Mouse (Mus musculus): ENCODE measurements around the gene Tpgs1.
"Not testable (repeated sequence)": the region's sequence is repeated elsewhere in the genome, so short reads cannot be mapped to it uniquely, and the experiment has no call there.

The Tpgs1 gene

DNA sequence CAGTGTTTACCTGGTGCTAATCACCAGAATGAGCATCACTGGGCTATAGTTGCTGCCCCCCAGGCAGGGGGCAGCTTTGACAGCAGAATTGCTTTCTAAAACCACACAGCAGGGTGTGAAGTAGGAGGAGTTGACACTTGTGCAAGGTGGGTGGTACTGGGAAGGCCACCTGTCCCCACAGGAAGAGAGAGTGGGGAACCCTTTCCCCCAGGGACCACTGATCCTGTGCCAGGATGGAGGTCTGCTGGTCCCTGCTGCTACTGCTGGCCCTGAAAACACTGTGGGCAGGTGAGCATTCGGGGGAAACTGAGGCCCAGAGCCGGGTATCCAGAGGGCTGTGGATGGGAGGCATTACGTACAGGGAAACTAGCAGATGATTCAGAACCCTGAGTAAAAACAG lies 20.0 kb downstream of the Tpgs1 start:
- in situ Hi-C loops (cut with MboI; ENCODE audit: low sequenced_read_pairs), result no loop called here

DNA sequence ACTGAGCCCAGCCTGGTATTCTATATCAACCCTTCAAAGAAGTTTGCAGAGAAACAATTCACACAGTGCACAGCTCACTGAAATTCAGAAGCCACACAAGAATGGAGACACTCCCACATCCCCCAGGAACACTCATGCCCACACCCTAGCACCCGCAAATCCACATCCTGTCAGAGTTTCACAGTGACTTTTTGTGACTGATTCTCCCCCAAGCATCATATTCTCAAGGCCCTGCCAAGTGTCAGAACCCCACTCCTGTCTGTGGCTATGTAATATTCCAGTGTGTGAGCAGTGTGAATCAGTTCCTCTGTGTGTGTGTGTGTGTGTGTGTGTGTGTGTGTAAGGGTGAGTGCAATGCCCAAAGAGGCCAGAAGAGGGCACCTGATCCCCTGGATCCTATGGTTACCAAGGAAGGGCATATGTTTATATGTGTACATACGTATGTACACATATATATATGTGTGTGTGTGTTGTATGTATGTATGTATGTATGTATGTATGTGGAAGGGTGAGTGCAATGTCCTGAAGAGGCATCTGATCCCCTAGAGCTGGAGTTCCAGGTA lies 22.9 kb downstream of the Tpgs1 start:
- in situ Hi-C loops (cut with MboI; ENCODE audit: low sequenced_read_pairs), result no loop called here

DNA sequence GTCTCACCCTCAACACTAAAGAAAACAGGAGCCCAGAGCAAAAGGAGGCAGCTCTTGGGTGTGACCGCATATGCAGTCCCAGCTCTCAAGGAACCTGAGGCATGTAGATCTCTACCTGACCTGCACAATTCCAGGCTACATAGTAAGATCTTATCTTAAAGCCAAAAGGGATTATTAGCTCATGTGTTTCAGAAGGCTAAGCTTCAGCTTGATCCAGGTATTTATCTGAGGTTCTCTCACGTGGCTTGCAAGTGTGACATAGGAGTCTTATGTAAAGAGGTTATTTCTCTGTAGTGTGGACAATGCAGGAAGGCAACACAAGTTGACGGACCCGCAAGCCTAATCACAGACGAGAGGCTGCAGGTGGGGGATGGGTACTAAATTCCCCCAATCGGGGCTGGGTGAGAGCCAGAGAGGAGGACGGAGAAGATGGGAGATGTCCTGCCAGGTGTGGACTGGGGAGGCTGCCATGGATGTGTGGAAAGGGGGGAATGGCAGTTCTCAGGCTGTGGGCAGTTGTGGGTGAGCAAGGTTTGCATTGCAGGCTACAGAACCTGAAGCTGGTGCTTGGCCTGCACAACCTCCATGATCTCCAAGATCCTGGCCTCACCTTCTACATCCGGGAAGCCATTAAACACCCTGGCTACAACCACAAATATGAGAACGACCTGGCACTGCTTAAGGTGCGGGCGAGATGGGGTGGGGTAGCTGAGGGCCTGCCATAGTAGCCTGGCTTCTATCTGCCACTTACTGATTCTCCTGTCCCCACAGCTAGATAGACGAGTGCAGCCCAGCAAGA lies 24.6 kb downstream of the Tpgs1 start:
- in situ Hi-C loops (cut with MboI; ENCODE audit: low sequenced_read_pairs), result no loop called here

DNA sequence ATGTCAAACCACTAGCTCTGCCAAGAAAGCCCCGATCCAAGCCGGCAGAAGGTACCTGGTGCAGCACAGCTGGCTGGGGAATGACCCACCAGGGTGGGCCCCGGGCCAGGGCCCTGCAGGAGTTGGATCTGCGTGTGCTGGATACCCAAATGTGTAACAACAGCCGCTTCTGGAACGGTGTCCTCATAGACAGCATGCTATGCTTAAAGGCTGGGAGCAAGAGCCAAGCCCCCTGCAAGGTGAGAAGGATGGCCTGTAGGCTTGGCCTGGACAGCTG lies 25.1 kb downstream of the Tpgs1 start:
- in situ Hi-C loops (cut with MboI; ENCODE audit: low sequenced_read_pairs), result no loop called here

DNA sequence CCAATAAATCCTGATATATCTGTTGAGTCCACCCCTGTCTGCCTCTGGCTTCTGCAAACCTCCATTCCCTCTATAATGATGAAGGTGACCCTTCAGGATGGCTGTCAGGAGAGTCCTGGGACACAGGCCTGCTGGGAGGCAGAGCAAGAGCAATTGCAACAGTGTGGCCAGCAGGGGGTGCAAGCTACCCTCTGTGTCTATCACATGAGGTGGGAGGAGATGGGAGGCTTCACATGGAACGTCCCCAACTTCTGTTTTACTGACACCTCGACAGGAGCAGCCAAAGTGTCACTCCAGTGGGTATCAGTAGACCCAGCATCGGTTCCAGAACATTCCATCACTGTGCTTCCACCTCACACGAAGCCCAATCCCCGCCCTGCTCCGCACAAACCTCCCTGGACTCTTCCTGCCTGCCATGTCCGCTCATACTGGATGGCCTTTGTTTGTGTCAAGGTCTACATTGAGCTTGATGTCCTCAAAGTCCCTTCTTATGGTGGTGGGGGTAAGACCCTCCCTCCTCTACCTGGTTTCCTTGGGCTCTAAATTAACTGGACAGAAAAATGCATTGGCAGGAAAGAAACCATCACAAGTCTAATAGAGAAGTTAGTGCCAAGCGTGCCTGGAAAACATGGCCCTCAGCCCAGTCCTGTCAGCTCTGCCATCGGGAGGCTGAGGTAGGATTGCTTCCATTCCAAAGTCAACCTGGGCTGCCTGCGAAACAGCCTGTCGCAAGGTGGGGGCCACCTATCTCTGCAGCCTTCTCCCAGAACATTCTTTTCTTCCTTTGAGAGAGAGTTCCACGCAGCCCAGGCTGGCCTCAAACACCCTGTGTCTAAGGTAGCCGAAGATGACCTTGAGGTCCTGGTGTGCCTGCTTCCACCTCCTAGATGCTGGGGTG lies 26.3 kb downstream of the Tpgs1 start:
- in situ Hi-C loops (cut with MboI; ENCODE audit: low sequenced_read_pairs), result no loop called here

DNA sequence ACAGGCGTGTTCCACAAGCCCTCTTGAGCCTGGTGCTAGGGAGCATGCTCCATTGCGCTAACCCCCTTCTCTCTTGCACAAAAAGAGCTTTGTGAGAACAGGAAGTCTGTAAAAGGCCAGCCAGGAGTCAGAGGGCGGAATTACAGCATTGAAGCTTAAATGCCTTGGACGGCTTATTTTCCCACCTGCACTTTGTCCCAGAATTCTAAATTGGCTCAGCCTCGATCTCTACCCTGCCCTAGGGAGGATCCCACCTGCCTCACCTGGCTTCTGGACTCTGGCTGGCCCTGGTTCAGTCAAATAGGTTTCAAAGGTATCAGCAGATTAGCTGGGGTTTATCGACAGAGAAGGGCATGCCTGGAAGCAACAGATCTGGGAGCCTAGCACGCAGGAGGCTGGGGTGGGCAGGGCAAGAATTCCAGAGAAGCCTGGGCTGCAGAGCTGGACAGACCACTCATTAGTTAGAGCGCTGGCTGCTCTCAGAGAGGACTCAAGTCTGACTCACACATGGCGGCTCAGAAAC lies 27.0 kb downstream of the Tpgs1 start:
- in situ Hi-C loops (cut with MboI; ENCODE audit: low sequenced_read_pairs), result no loop called here

DNA sequence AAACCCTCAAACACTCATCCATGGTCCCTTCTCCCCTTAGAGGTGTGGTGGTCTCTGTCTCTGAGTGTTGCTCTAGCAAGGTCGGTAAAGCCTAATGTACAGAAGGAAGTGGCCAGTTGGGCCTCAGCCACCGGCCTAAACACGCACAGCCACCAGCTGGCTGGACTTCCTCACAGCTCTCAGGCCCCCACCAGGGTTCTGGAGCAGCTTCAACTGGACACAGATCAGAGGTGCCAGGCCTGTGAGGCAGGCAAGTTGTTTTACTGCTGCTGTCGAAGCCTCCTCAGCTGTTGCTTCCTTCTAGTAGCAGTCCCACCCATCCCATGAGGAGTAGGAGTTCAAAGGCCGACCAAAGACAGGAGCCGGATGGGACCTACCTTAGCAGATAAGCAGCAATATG lies 28.7 kb downstream of the Tpgs1 start:
- in situ Hi-C loops (cut with MboI; ENCODE audit: low sequenced_read_pairs), result no loop called here

DNA sequence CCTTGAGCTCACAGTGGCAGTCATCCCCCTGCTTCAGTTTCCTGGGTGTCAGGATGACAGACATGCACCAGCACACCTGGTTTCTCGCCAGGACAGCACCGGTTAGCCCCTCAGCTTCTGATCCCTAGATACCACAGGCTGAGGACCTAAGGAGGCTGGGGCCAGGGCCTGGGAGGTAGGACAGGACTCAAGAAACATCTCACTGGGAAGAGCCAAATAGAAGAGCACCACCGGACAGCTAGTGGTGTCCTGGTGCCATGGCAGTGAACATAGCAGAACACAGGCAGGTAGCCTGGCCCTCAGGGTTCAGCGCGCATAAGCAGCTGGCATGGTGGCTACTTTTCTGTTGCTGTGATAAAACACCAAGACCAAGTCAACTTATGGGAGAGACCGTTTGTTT lies 29.3 kb downstream of the Tpgs1 start:
- in situ Hi-C loops (cut with MboI; ENCODE audit: low sequenced_read_pairs), result no loop called here

DNA sequence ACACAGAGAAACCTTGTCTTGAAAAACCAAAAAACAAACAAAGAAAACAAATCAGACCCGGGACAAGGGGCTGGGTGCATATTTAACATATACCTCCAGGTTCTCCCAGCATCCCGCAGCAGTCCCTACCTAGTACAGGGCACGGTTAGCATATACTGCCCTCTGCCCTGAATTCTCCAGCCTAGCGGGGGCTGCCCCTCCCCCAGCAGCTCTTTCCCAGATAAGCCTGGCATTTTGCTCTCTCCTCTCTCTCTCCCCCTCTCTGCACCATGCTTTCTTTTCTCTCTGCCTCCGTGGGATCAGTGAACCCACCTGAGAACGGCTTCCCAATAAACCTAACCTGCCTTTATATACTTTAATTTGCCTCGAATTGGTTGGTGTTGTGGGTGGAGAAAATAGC lies 31.5 kb downstream of the Tpgs1 start:
- in situ Hi-C loops (cut with MboI; ENCODE audit: low sequenced_read_pairs), result no loop called here

DNA sequence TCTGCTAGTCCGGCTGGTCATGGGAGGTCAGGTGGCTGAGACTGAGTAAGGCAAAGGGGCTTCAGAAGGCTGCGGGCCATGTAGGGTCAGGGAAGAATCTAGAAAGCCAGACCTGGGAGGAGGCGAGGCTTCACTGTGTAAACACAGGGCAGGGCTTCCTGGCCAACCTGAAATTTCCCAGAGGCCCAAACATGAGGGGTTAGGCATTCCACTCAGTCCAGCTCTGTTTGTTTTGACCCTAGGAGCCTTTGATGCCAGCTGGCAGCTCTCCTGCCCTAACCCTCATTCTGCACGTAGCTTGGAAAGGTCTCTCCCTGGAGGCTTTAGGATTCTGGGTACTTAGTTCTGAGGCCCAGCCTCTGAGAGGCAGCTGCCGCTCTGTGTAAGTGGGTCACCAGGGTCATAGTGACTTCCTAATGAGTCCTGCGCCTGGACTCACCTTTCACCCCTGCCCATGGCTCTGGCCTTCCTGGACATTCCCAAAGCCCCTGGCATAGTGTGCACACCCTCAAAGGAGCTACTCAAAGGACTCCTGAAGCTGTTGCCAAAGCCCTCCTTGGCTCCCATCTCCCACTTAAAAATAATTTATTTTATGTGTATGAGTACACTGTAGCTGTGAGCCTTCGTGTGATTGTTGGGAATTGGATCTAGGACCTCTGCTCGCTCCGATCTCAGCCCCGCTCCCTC lies 32.4 kb downstream of the Tpgs1 start:
- in situ Hi-C loops (cut with MboI; ENCODE audit: low sequenced_read_pairs), result no loop called here

DNA sequence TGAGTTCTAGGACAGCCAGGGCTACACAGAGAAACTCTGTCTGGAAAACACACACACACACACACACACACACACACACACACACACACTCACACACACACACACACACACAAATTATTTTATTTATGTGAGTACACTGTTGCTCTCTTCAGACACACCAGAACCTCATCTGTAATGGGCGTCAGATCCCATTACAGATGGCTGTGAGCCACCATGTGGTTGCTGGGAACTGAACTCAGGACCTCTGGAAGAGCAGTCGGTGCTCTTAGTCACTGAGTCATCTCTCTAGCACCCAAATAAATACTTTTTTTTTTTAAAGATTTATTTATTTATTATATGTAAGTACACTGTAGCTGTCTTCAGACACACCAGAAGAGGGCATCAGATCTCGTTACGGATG lies 33.8 kb downstream of the Tpgs1 start:
- in situ Hi-C loops (cut with MboI; ENCODE audit: low sequenced_read_pairs), result not testable (repeated sequence)

DNA sequence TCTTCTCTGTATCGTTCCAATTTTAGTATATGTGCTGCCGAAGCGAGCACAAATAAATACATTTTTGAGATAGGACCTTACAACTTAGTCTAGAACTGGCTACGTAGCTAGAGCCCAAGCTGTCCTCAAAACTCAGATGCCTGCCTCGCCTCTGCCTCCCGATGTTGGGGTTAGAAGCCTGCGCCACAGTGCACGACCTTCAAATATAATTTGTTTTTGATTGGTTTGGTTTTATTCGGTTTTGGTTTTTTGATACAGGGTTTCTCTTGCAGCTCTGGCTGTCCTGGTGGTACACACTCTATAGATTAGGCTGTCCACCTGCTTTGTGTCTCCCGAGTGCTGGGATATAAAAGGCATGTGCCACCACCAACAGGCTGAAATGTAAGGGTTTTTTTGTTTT lies 34.4 kb downstream of the Tpgs1 start:
- in situ Hi-C loops (cut with MboI; ENCODE audit: low sequenced_read_pairs), result no loop called here

DNA sequence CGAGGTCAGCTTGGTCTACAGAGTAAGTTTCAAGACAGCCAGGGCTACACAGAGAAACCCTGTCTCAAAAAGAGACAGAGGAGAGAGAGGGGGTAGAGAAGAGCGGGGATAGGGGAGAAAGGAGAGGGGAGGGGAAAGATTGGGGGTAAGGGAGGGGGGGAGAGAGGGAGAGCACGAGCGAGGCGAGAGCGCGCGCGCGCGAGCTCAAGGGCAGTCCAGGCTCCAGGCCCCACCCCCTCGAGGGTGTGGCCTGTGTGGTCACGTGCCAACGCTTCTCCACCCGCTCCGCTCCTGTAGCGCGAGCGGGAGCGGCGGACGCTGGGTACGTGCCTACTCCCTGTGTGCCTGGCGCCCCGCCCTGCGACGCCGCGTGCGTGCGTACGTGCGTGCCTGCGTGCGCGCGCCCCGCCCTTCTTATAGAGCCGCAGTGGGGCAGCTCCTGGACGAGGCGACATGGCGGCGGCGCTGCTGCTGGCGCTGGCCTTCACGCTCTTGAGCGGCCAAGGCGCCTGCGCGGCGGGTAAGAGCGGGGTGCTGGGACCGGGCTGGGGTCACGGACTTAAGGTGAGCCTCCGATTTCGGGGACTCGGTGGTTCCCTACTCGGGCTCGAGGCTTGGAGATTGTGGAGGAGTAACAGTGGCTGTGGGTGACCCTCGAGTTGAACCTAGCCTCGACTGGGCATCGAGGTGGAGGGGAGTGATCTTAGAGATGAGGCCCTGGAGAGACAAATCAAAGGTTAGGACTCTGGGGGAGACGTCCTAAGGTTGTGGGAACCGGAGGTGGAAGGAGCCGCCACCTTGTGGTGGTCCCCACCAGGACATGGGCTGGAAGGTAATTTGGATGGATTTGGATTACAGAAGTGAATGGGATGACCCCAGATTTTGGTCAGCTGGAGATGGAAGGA lies 35.1 kb downstream of the Tpgs1 start, which contains the start of gene Bsg:
Gene Bsg (plus strand): TSS at position 427 of the 905 bp plus-strand sequence.
- in situ Hi-C loops (cut with MboI; ENCODE audit: low sequenced_read_pairs), result no loop called here

DNA sequence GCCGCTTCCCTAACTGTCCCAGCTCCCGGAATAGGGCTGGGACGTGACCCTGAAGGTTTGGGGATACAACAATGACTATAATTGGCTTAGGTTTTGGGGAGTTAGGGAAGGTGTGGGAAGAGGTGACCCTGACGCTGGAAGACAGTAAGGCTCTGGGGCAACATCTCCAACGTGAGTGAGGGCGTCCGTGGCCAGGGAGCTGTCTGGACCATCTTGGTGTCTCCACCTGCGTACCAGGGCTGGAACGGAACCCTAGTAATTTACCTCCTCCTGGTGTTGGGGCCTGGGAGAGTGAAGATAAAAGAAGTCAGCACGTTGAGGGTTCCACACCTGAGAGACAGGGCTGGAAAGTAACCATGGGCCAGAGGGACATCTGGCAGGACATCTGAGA lies 35.8 kb downstream of the Tpgs1 start:
- in situ Hi-C loops (cut with MboI; ENCODE audit: low sequenced_read_pairs), result no loop called here

DNA sequence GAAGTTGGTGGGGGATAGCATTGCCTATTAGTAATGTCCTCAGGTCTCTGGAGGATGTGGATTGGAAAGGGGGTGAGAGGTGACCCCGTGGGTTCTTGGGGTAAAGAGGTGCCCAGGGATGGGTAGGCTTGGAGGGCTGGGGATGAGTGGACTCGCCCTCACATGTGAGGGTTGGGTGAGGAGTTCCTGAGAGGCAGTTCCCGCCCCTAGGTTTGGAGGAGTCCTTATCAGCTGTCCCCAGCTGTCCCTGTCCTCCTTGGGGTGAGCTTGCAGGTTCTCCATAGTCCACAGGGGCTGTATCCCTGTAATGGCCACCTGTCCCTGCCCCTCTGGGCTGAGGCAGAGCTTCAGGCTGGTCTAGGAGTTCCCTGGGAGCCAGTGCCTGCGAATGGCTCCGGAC lies 36.8 kb downstream of the Tpgs1 start:
- in situ Hi-C loops (cut with MboI; ENCODE audit: low sequenced_read_pairs), result no loop called here

DNA sequence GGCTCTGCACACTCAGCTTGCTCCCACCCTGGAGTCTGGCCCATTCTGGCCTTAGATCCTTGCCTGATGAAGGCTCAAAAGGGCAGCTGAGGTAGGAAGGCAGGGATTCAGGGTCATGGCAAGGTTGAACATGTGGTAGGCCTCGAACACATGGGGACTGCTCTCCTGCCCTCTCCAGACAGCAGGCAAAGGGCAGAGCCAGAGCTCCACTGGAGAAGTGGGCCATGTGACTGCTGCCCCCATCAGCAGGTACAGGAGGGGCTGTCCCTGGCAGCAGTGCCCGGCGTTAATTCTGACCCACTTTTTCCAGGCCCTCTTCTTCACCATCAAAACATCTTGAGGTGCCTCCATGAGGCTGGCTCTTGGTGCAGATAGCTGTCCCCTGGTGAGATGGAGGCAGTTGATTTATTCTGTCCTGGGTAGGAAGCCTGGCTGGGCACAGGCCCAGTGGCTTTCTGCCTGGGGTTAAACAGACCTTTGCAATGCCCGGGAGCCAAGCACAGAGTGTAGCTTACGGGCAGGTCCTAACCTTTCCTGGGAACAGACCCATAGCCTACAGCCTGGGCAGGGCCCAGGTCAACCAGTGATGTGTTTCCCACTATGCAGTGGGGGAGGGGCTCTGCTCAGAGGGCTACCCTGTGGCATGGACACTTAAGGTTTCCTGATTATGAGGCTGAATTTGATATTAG lies 37.4 kb downstream of the Tpgs1 start:
- in situ Hi-C loops (cut with MboI; ENCODE audit: low sequenced_read_pairs), result no loop called here

DNA sequence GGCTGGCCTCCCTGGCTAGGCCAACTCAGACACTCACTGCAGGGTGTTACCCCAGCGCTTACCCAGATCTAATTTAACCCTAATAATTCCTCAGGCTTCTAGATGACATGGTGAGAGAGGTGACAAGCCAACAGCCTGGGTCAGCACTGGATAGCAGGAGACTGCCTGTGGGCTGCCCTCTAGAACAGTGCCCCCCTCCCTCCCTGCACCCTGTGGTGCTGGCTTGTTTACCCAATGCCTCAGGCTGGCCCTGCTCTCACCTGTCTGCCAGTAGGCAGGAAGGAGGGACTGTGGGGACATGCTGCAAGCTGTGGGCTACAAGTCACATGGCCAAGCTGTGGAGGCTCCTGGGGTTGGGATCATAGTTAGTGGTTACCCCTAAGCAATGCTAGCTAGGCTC lies 38.0 kb downstream of the Tpgs1 start:
- in situ Hi-C loops (cut with MboI; ENCODE audit: low sequenced_read_pairs), result no loop called here

DNA sequence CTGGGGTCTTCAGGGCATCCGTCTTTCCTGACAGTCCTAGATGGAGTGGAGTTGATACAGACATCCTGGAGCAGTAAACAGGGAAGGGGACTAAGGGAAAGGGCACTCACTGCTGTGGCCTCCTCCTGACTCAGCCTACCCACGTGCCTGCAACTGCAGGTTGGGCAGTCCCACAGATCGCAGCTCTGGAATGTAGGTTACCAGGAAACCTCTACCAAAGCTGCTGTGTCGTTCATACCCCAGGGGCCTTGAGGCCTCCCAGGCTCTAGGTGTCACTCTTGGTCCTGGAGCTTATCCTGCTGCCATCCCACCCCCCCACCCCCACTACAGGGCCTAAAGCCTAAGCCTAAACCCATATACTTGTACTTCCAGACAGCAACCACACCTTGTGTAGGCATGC lies 38.6 kb downstream of the Tpgs1 start:
- in situ Hi-C loops (cut with MboI; ENCODE audit: low sequenced_read_pairs), result no loop called here

DNA sequence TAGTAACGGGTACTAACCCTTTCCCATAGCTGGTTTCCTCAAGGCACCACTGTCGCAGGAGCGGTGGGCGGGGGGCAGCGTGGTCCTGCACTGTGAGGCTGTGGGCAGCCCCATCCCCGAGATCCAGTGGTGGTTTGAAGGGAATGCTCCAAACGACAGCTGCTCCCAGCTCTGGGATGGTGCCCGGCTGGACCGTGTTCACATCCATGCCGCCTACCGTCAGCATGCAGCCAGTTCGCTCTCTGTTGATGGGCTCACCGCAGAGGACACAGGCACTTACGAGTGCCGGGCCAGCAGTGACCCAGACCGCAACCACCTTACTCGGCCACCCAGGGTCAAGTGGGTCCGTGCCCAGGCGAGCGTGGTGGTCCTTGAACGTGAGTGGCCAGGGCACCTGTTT lies 39.5 kb downstream of the Tpgs1 start:
- in situ Hi-C loops (cut with MboI; ENCODE audit: low sequenced_read_pairs), result no loop called here

DNA sequence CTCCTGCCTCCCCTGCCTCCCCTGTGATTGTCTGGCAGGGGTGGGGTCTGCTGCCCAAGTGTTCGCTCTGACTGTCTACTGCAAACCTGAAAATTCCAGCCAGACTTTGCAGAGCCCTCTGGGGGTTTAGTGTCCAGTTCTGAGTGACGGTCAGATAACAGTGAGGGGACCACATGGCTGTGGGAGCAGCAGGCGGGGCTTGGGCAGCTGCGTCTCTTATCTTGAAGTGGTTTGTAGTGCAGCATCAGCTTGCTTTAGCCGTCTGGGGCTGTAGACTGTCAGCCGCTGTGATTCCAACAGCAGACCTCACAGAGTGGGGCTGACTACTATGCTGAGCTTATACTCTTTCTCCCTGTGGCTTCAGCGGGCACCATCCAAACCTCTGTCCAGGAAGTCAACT lies 40.1 kb downstream of the Tpgs1 start:
- in situ Hi-C loops (cut with MboI; ENCODE audit: low sequenced_read_pairs), result no loop called here

Measured in CH12F3 (cell line).